Mouse (Mus musculus) small intestine, adult 2 months (tissue): Measurements from ENCODE around the gene Nkd2. TPM values are rescaled to one million over a fixed set of nuclear protein-coding genes. Genes with fewer than 3 reads are reported as not detected.

Experiments
- H3K27ac ChIP-seq: fragments of 200-500 bp; 2 replicates; pipeline ENCODE4 v1.5.1; 2012; ENCODE audit warnings: low read depth, low read length, control low read depth, inconsistent platforms; ENCODE audit not compliant: insufficient read depth
- H3K27me3 ChIP-seq: fragments of 200-500 bp; 2 replicates; pipeline ENCODE4 v1.6.1; 2012; ENCODE audit warnings: mild to moderate bottlenecking, moderate library complexity, low read length, inconsistent platforms; ENCODE audit not compliant: control insufficient read depth, insufficient read depth
- H3K36me3 ChIP-seq: fragments of 200-500 bp; 2 replicates; pipeline ENCODE4 v1.6.1; 2012; ENCODE audit warnings: mild to moderate bottlenecking, low read length, control low read depth, inconsistent platforms; ENCODE audit not compliant: control insufficient read depth, insufficient read depth
- H3K4me1 ChIP-seq: fragments of 200-500 bp; 2 replicates; pipeline ENCODE4 v1.6.1; 2012; ENCODE audit warnings: low read length, inconsistent platforms, mixed read lengths; ENCODE audit not compliant: control insufficient read depth, insufficient read depth, insufficient read length
- H3K4me3 ChIP-seq: fragments of 200-500 bp; 2 replicates; pipeline ENCODE4 v1.5.1; 2012; ENCODE audit warnings: low read depth, mild to moderate bottlenecking, control low read depth, inconsistent platforms, low read length, moderate library complexity
- CTCF ChIP-seq: fragments of 200-500 bp; IDR thresholded peaks from 2 replicates; pipeline ENCODE4 v1.5.1; 2012; ENCODE audit warnings: low read depth, mild to moderate bottlenecking, control low read depth, inconsistent platforms, low read length, moderate library complexity, mixed read lengths; ENCODE audit not compliant: insufficient replicate concordance, insufficient read length; ENCODE audit errors: extremely low read depth
- POLR2A ChIP-seq: fragments of 200-500 bp; IDR thresholded peaks from 2 replicates; pipeline ENCODE4 v1.6.1; 2012; ENCODE audit warnings: low read depth, mild to moderate bottlenecking, control low read depth, inconsistent platforms, low read length, moderate library complexity
- WGBS: fragments of 180-500 bp; shearing (Covaris S2); methylation state at CpG from one replicate; pipeline ENCODE4 v1.1.7; 2018; 5-methylcytosine and 5-hydroxymethylcytosine counted together
- polyA plus RNA-seq: library from polyadenylated mRNA; depleted of rRNA; stranded (reverse); fragments of >200 nt; gene quantifications from 2 replicates; pipeline ENCODE4 v1.2.3, GENCODE M21; 2012

Gene Nkd2
- polyA plus RNA-seq, 1 experiment = 10.1 TPM

DNA sequence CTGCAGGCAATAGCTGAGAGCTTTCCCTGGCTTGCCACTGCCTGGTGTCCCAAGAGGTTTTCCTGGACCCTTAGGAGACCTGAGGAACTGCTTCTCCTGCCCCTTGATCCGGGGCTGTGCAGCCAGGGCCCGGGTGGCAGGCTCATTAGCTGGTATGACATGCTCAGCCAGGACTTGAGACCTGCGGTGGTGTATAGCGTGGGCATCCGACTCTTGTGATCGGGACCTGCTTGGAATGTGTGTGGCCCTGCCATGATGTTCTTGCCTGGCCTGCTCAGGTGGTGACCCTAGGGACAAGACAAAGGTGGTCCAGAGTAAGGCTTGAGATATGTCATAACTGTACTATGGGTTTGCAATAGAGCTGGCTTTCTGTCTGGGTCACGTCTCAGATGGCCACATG is 26.2 kb downstream of the Nkd2 start:
- WGBS = 82% methylated on average over 7 of the region's 7 CpGs

DNA sequence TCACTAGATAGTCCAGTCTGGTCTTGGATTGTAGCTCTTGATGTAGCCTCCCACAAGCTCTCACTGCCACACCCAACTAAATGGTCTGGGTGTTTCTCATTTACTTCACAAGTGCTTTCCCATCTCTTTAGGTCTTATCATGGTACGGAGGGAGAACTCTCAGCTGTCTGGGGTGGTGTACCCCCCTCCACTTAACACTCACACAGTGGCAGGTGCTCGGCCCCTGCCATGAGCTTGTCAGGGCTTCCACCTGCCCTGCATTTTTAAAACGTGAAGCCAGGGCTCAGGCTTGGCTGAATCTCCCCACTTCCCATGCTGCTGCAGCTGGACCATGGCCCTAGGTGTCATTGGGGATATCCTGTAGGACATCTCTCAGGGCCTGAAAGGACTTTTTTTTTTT is 28.5 kb downstream of the Nkd2 start:
- TF ChIP-seq CTCF = no peak
- Histone ChIP-seq H3K27ac (no peak overlapping the region), H3K4me3 (no peak overlapping the region), H3K4me1 (0 out of 2 replicates have a peak, but pooled peaks cover under 1% of the 10 kb centered on the region), H3K36me3 (peaks cover 24% of the 10 kb centered on the region), H3K27me3 (no peaks in the 10 kb centered on the region)
- WGBS = 30% methylated on average over 3 of the region's 3 CpGs

More for the DNA sequence above, 26.2 kb downstream of the Nkd2 start:
- Histone ChIP-seq H3K36me3 (0 out of 2 replicates have a peak, but pooled peaks cover 2% of the 10 kb centered on the region), H3K27ac (no peak overlapping the region), H3K4me3 (no peak overlapping the region), H3K4me1 (0 out of 2 replicates have a peak, but pooled peaks cover 4% of the 10 kb centered on the region), H3K27me3 (no peaks in the 10 kb centered on the region)
- no peak for TF ChIP-seq POLR2A
- no peak for TF ChIP-seq CTCF

DNA sequence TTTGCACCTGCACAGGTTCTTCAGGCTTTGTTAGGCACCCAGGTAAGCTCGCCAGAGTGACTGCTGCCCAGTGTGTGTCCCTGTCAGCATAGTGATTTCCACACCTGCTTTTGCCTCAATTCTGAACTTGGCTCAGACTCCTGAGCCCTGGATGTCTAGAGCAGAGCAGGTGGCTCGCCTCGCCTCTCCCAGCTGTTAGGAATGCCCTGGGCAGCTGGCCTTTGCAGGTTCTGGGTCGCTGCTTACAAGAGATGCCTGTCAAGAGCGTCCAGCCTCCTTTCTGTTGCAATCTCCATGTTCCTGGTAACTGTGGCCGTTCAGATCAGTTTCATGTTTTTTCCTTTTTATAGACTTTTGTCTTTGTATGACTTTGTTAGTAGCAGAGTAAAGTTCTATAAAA is 31.1 kb downstream of the Nkd2 start:
- 56% methylated on average over 6 of the region's 6 CpGs for WGBS
- no peak for TF ChIP-seq POLR2A
- TF ChIP-seq CTCF = no peak
- Histone ChIP-seq H3K36me3 (peaks cover 48% of the 10 kb centered on the region), H3K4me3 (no peak overlapping the region), H3K4me1 (no peaks in the 10 kb centered on the region), H3K27me3 (no peaks in the 10 kb centered on the region), H3K27ac (no peak overlapping the region)

DNA sequence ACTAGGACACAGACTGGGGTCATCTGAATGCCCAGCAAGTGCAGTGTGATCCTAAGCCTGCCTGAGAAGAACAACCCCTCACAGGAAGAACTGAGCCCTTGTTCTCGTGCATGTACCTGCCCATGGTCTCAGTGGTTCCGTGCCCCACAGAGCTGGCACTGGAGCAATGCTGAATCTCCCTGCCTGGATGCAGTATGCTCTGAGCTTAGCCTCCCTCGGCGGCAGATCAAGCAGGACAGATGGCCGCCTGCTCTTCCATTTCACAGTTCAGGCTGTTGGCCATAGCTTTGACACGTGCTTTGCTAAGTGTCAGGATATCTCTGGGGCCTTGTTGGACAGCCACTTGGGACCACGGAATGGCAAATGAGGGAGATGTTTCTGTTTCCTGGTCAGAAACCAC is 33.2 kb downstream of the Nkd2 start:
- Histone ChIP-seq H3K27ac (no peak overlapping the region), H3K27me3 (no peaks in the 10 kb centered on the region), H3K36me3 (peaks cover 68% of the 10 kb centered on the region), H3K4me1 (no peaks in the 10 kb centered on the region), H3K4me3 (no peak overlapping the region)
- TF ChIP-seq CTCF (no peak), POLR2A (no peak)
- WGBS = 92% methylated on average over 7 of the region's 7 CpGs

DNA sequence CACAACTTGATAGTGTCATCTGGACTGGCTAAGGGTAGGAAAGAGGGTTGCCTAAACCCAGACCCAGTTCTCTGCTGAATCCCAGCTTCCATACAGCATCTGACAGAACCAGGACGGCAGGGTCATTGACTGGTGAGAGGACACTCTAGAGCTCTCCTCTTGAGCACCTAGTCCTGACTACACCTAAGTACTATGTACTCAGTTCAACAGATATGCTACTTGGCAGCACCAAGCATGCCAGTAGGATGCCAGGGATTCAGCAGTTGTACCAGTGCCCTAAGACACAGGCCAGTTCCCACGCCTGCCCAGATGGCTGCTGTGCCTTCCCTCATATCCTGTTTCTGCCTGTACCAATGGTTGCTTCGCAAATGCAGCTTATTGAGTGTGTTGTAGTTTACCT is 34.5 kb downstream of the Nkd2 start:
- H3K27ac ChIP-seq = no peak overlapping the region
- H3K36me3 ChIP-seq = peaks cover 81% of the 10 kb centered on the region
- no peak overlapping the region for H3K4me3 ChIP-seq
- no peaks in the 10 kb centered on the region for H3K4me1 ChIP-seq
- no peaks in the 10 kb centered on the region for H3K27me3 ChIP-seq
- no peak for TF ChIP-seq POLR2A
- no peak for TF ChIP-seq CTCF
- 88% methylated on average over 3 of the region's 3 CpGs for WGBS

DNA sequence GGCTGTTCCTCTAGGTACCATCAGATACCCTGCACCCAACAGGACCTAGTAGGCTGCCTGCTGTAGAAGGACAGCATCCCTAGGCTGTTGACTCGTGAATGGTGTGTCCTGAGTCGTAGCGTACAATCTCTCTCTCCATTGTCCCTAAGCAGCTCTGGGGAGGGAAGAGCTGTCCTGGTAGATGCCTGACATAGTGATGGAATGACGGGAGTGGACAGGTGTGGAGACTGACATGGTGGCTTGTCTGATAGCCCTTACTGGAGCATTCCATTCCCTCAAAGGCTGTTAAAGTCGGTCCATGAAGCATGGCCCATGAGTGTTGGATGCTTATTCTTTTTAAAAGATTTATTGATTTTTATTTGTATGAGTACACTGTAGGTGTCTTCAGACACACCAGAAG is 42.5 kb downstream of the Nkd2 start:
- Histone ChIP-seq H3K36me3 (peaks cover 77% of the 10 kb centered on the region), H3K4me3 (no peak overlapping the region), H3K27me3 (no peaks in the 10 kb centered on the region), H3K27ac (no peak overlapping the region), H3K4me1 (no peaks in the 10 kb centered on the region)
- 95% methylated on average over 5 of the region's 5 CpGs for WGBS
- TF ChIP-seq POLR2A (no peak), CTCF (no peak)

DNA sequence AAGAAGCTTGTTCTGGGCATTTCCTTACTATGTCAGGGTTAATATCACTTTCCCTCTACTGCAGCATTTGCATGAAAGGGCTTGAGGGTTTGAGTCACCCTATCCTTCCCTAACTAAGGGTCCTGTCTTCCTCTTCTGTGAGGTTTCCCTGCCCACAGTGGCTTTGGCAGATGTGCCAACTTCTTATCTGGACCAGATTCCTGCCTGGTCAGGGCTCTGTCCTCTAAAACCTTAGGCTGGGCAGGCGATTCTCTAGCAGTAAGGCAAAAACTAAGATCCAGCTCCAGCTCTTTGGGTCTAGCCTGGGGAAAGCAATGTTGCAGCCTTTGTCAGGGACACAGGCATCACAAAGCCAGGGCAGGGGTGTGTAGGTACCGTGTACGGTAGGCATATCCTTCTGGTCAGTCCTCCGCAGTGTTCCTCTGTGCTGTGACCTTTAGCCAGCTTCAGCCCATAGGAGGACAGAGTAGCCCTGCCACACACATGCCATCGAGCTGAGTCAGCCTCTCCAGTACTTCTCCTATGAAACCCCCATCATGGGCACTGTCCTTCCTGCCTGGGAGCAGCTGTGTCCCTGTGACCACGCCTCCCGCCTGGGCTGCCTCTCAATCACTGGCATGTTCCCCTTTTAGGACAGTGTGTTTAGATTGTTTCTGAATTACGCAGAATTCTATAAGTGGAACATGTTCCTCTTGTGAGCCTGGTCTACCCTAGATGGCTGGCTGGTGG is 43.8 kb downstream of the Nkd2 start:
- WGBS = 76% methylated on average over 8 of the region's 8 CpGs
- no peak overlapping the region for H3K4me3 ChIP-seq
- no peaks in the 10 kb centered on the region for H3K27me3 ChIP-seq
- H3K27ac ChIP-seq = peak overlapping the region; percentile 53
- TF ChIP-seq CTCF = no peak
- TF ChIP-seq POLR2A = no peak
- H3K36me3 ChIP-seq = peaks cover 78% of the 10 kb centered on the region
- H3K4me1 ChIP-seq = no peaks in the 10 kb centered on the region

DNA sequence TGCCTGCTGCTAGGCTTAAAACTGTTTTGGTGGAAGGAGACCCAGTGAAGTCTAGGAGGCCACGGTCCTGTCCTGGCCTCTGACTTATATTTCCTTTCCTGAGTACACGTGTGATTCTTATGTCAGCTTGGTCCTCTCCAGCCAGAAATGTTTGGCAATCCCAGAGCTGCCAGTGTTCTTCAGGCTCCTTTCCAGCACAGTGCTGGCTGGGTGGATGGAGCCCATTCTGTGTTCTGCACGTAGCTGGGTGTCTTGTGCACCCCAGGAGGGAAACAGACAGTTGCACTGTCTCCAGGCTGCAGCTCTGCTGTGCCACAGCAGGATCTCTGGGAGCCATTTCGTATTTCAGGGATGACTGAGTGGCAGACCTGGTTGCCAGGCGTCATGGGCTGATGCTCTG is 48.3 kb downstream of the Nkd2 start:
- TF ChIP-seq POLR2A (no peak), CTCF (no peak)
- WGBS = 89% methylated on average over 5 of the region's 5 CpGs

More for the DNA sequence above, 48.3 kb downstream of the Nkd2 start:
- no peak overlapping the region for H3K4me3 ChIP-seq
- H3K4me1 ChIP-seq = no peaks in the 10 kb centered on the region
- H3K27ac ChIP-seq = no peak overlapping the region
- H3K36me3 ChIP-seq = peaks cover 88% of the 10 kb centered on the region
- H3K27me3 ChIP-seq = no peaks in the 10 kb centered on the region
